Mouse (Mus musculus): Measurements from ENCODE around the gene Rap1gap2. TPM values are rescaled to one million over a fixed set of nuclear protein-coding genes. Genes with fewer than 3 reads are reported as not detected.
A peak's percentile ranks its signal among the peaks of the same experiment; 100 is the strongest.

The Rap1gap2 gene
- polyA plus RNA-seq, 1 experiment from 2014 or later, result 15.8 TPM

- Histone ChIP-seq H3K36me3 (replicated peaks) (no peaks in the 10 kb centered on the region), H3K4me1 (peaks cover 8% of the 10 kb centered on the region; the same call in 1 of the 2 replicates), H3K27me3 (replicated peaks) (no peaks in the 10 kb centered on the region), H3K4me3 (no peak overlapping the region), H3K27ac (no peak overlapping the region), H3K9ac (no peak overlapping the region), H3K9me3 (no peaks in the 10 kb centered on the region), H3K4me2 (no peak overlapping the region)
- 22% methylated on average over 11 of the region's 11 CpGs for WGBS
- no peak for ATAC-seq (replicated peaks)
Measured at GRCm38 (mm10) chr11:74429798-74430529, 180.8 kb downstream of the Rap1gap2 start.

GRCm38 (mm10) chr11:74426306-74426705, 184.4 kb downstream of the Rap1gap2 start:
- no peak overlapping the region for H3K4me3 ChIP-seq
- 86% methylated on average over 5 of the region's 5 CpGs for WGBS
- no peak overlapping the region for H3K27ac ChIP-seq
- no peak overlapping the region for H3K4me2 ChIP-seq
- no peak for ATAC-seq (replicated peaks)
- H3K27me3 ChIP-seq (replicated peaks), result no peaks in the 10 kb centered on the region
- H3K4me1 ChIP-seq, result peaks cover 8% of the 10 kb centered on the region; the same call in 1 of the 2 replicates
- H3K9ac ChIP-seq, result no peak overlapping the region
- H3K9me3 ChIP-seq, result no peaks in the 10 kb centered on the region
- H3K36me3 ChIP-seq (replicated peaks), result no peaks in the 10 kb centered on the region

DNA sequence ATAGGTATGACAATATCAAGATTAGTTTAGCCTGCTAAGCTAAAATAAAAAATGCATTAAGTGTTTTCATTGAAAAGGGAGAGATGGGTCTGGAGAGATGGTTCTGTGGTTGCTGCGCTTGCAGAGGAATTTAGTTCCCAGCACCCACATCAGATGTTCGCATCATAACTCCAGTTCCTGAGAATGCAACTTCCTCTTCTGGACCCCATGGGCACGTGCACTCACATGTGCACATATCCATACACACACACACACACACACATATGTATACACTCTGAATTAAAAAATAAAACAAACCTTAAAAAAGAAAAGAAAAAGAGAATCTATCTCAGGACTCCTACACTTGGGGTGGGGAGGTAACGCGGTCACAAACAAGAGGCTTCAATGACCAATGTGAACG, 188.7 kb downstream of the Rap1gap2 start:
- Histone ChIP-seq H3K27me3 (replicated peaks) (no peaks in the 10 kb centered on the region), H3K9me3 (no peaks in the 10 kb centered on the region), H3K9ac (no peak overlapping the region), H3K36me3 (replicated peaks) (no peaks in the 10 kb centered on the region), H3K4me1 (no peaks in the 10 kb centered on the region), H3K4me2 (no peak overlapping the region), H3K4me3 (no peak overlapping the region), H3K27ac (no peak overlapping the region)
- WGBS, result 93% methylated on average over 6 of the region's 6 CpGs
- ATAC-seq (replicated peaks), result no peak

GRCm38 (mm10) chr11:74421151-74421550, 189.6 kb downstream of the Rap1gap2 start:
- ATAC-seq (replicated peaks), result no peak
- H3K9ac ChIP-seq, result no peak overlapping the region
- no peak overlapping the region for H3K4me2 ChIP-seq
- no peak overlapping the region for H3K27ac ChIP-seq
- H3K9me3 ChIP-seq, result no peaks in the 10 kb centered on the region
- H3K4me3 ChIP-seq, result no peak overlapping the region
- 82% methylated on average over 4 of the region's 4 CpGs for WGBS
- H3K4me1 ChIP-seq, result no peaks in the 10 kb centered on the region
- H3K36me3 ChIP-seq (replicated peaks), result no peaks in the 10 kb centered on the region
- no peaks in the 10 kb centered on the region for H3K27me3 ChIP-seq (replicated peaks)

GRCm38 (mm10) chr11:74419601-74420000, 191.1 kb downstream of the Rap1gap2 start:
- Histone ChIP-seq H3K9ac (no peak overlapping the region), H3K4me2 (no peak overlapping the region), H3K27me3 (replicated peaks) (no peaks in the 10 kb centered on the region), H3K4me1 (0 out of 2 replicates have a peak, but pooled peaks cover 3% of the 10 kb centered on the region), H3K27ac (no peak overlapping the region), H3K36me3 (replicated peaks) (no peaks in the 10 kb centered on the region), H3K4me3 (no peak overlapping the region), H3K9me3 (no peaks in the 10 kb centered on the region)
- ATAC-seq (replicated peaks), result no peak
- WGBS, result 88% methylated on average over 4 of the region's 4 CpGs

GRCm38 (mm10) chr11:74415736-74416135, 195.0 kb downstream of the Rap1gap2 start:
- no peak overlapping the region for H3K4me2 ChIP-seq
- 61% methylated on average over 12 of the region's 12 CpGs for WGBS
- no peaks in the 10 kb centered on the region for H3K9me3 ChIP-seq
- H3K4me1 ChIP-seq, result 0 out of 2 replicates have a peak, but pooled peaks cover 3% of the 10 kb centered on the region
- no peaks in the 10 kb centered on the region for H3K27me3 ChIP-seq (replicated peaks)
- H3K27ac ChIP-seq, result no peak overlapping the region
- H3K9ac ChIP-seq, result no peak overlapping the region
- no peak for ATAC-seq (replicated peaks)
- H3K4me3 ChIP-seq, result no peak overlapping the region
- no peaks in the 10 kb centered on the region for H3K36me3 ChIP-seq (replicated peaks)

DNA sequence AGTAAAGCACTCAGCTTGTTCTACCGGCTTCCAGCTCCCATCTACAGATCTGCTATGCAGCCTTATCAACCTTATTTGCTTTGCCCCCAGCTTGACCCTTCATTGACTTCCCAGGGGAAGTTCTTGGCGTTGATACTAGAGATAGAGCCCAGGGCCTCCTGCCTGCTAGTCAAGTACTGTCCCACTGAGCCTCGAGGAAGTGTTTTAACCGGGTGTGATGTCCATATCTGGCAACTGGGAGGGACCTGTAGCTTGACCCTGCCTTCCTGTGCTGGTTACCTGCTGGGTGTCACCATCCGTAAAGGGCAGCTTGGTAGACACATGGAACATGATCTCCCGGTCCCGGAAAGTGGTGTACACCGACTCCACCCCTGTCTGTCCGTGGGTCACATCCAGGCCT, 196.6 kb downstream of the Rap1gap2 start:
- Histone ChIP-seq H3K4me2 (no peak overlapping the region), H3K4me3 (no peak overlapping the region), H3K27ac (no peak overlapping the region), H3K9ac (no peak overlapping the region), H3K36me3 (replicated peaks) (no peaks in the 10 kb centered on the region), H3K4me1 (peaks cover 14% of the 10 kb centered on the region), H3K9me3 (no peaks in the 10 kb centered on the region), H3K27me3 (replicated peaks) (no peaks in the 10 kb centered on the region)
- WGBS, result 83% methylated on average over 9 of the region's 9 CpGs
- no peak for ATAC-seq (replicated peaks)

- no peaks in the 10 kb centered on the region for H3K36me3 ChIP-seq (replicated peaks)
- no peak overlapping the region for H3K27ac ChIP-seq
- WGBS, result 82% methylated on average over 3 of the region's 3 CpGs
- ATAC-seq (replicated peaks), result no peak
- no peak overlapping the region for H3K9ac ChIP-seq
- no peaks in the 10 kb centered on the region for H3K27me3 ChIP-seq (replicated peaks)
- no peak overlapping the region for H3K4me2 ChIP-seq
- no peak overlapping the region for H3K4me3 ChIP-seq
- peaks cover 19% of the 10 kb centered on the region for H3K4me1 ChIP-seq
- H3K9me3 ChIP-seq, result no peaks in the 10 kb centered on the region
Measured at GRCm38 (mm10) chr11:74413449-74413972, 197.2 kb downstream of the Rap1gap2 start.

GRCm38 (mm10) chr11:74412462-74412861, 198.3 kb downstream of the Rap1gap2 start:
- H3K9me3 ChIP-seq, result no peaks in the 10 kb centered on the region
- no peaks in the 10 kb centered on the region for H3K27me3 ChIP-seq (replicated peaks)
- no peak overlapping the region for H3K27ac ChIP-seq
- 78% methylated on average over 3 of the region's 3 CpGs for WGBS
- no peak overlapping the region for H3K4me2 ChIP-seq
- no peak overlapping the region for H3K4me3 ChIP-seq
- ATAC-seq (replicated peaks), result no peak
- no peaks in the 10 kb centered on the region for H3K36me3 ChIP-seq (replicated peaks)
- H3K4me1 ChIP-seq, result peaks cover 19% of the 10 kb centered on the region
- no peak overlapping the region for H3K9ac ChIP-seq

GRCm38 (mm10) chr11:74411943-74412342, 198.8 kb downstream of the Rap1gap2 start:
- no peak overlapping the region for H3K4me3 ChIP-seq
- H3K4me1 ChIP-seq, result peaks cover 19% of the 10 kb centered on the region
- H3K9me3 ChIP-seq, result no peaks in the 10 kb centered on the region
- no peak for ATAC-seq (replicated peaks)
- no peaks in the 10 kb centered on the region for H3K36me3 ChIP-seq (replicated peaks)
- no peak overlapping the region for H3K27ac ChIP-seq
- H3K4me2 ChIP-seq, result no peak overlapping the region
- 64% methylated on average over 3 of the region's 3 CpGs for WGBS
- H3K27me3 ChIP-seq (replicated peaks), result no peaks in the 10 kb centered on the region
- H3K9ac ChIP-seq, result no peak overlapping the region

DNA sequence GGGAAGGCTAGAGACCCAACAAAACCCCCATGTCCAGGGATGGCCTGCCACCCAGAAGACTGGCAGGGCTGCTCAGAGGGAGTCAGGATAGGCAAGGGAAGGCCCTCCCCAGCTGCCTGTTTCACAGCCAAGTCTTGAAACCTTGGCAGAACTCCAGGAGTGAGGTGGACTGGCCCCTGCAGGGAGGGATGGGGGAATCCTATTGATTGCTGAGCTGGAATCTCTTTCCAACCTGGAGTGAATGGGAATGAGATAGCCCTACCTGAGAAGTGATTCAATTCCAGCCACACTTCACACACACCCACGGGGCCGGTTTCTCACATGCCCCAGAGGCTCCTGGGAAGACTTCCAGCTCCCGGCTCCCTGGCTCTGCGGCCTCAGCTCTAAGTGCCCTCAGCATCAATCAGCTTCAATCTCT, 200.9 kb downstream of the Rap1gap2 start:
- H3K4me2 ChIP-seq, result no peak overlapping the region
- 56% methylated on average over 4 of the region's 4 CpGs for WGBS
- H3K9ac ChIP-seq, result no peak overlapping the region
- no peak overlapping the region for H3K4me3 ChIP-seq
- no peaks in the 10 kb centered on the region for H3K36me3 ChIP-seq (replicated peaks)
- no peaks in the 10 kb centered on the region for H3K27me3 ChIP-seq (replicated peaks)
- H3K27ac ChIP-seq, result peak overlapping the region; percentile 71
- ATAC-seq (replicated peaks), result peak; percentile 51
- no peaks in the 10 kb centered on the region for H3K9me3 ChIP-seq
- H3K4me1 ChIP-seq, result peaks cover 16% of the 10 kb centered on the region

GRCm38 (mm10) chr11:74409447-74409754, 201.3 kb downstream of the Rap1gap2 start:
- 52% methylated on average over 5 of the region's 5 CpGs for WGBS
- peak; percentile 28; the same call in 1 of the 2 replicates for ATAC-seq (replicated peaks)

More at GRCm38 (mm10) chr11:74409447-74409754, 201.3 kb downstream of the Rap1gap2 start:
- H3K9me3 ChIP-seq, result no peaks in the 10 kb centered on the region
- peak overlapping the region; percentile 71 for H3K27ac ChIP-seq
- no peaks in the 10 kb centered on the region for H3K27me3 ChIP-seq (replicated peaks)
- H3K36me3 ChIP-seq (replicated peaks), result no peaks in the 10 kb centered on the region
- peaks cover 16% of the 10 kb centered on the region for H3K4me1 ChIP-seq
- H3K9ac ChIP-seq, result no peak overlapping the region
- no peak overlapping the region for H3K4me3 ChIP-seq
- no peak overlapping the region for H3K4me2 ChIP-seq

Measured in midbrain, embryonic 15.5 days (tissue).